Mouse (Mus musculus) cortical plate, adult 2 months (tissue): ENCODE measurements around the gene Cog5.

ENCODE experiments used
- CTCF ChIP-seq: fragments of 200-500 bp; IDR thresholded peaks from 2 replicates; pipeline ENCODE4 v1.5.1; 2011; ENCODE audit warnings: mild to moderate bottlenecking, control low read depth, low read length; ENCODE audit not compliant: insufficient read depth; ENCODE audit errors: extremely low read depth
- POLR2A ChIP-seq: fragments of 200-500 bp; IDR thresholded peaks from 2 replicates; pipeline ENCODE4 v1.6.1; 2011; ENCODE audit warnings: mild to moderate bottlenecking, low read length, control low read depth; ENCODE audit not compliant: insufficient read depth; ENCODE audit errors: extremely low read depth

DNA sequence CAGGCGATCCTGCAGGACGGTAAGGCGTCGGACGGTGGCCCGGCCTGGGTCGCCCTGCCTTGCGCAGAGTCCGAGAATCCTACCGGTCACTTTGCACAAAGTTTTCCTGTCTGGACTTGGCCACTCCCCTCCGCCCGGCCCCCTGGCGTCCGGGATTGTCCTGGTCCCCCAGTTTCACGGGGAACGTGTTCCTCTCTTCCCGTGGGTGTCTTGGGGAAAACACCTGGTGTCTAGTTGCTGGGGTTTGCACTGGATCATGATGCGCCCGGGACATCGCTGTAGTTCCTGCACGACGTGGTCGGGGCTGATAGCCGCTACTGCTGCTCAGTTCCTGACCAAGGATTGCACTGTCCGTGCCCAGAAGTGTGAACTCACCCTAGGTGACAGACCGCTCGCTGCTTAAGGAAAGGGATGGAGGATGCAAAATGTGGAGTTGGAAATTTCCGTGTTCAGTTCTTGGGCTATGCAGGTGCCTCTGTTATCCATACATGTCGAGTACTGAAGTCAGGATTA is 352 bp downstream of the Cog5 start:
- TF ChIP-seq POLR2A, result no peak
- no peak for TF ChIP-seq CTCF
